Mouse (Mus musculus) lung, adult 2 months (tissue): Measurements from ENCODE around the gene Hist1h3g.

Source experiments
- CTCF ChIP-seq: fragments of 200-500 bp; IDR thresholded peaks from 2 replicates; pipeline ENCODE4 v1.5.1; 2011; ENCODE audit warnings: mild to moderate bottlenecking, low read length, control low read depth; ENCODE audit not compliant: insufficient read depth
- POLR2A ChIP-seq: fragments of 200-500 bp; IDR thresholded peaks from 2 replicates; pipeline ENCODE4 v1.6.1; 2011; ENCODE audit warnings: low read depth, mild to moderate bottlenecking, control low read depth, low read length, borderline replicate concordance; ENCODE audit errors: extremely low read depth

GRCm38 (mm10) chr13:23502916-23503315, 32.3 kb upstream of the Hist1h3g start:
- no peak for TF ChIP-seq POLR2A
- TF ChIP-seq CTCF: no peak
